Mouse (Mus musculus) spleen, adult 2 months (tissue): ENCODE results near the gene Eif4g2. TPM values are rescaled to one million over a fixed set of nuclear protein-coding genes. Genes with fewer than 3 reads are reported as not detected.
A peak's percentile ranks its signal among the peaks of the same experiment; 100 is the strongest.

Experiments used
- DNase-seq, 2 experiments: peaks; one replicate each; pipeline versions ENCODE4 v3.0.0 to v3.0.0-alpha.2; 2012 to 2021; ENCODE audit warnings: low spot score in 2 of 2, low read depth in 1 of 2
- H3K27ac ChIP-seq: fragments of 200-500 bp; 2 replicates; pipeline ENCODE4 v1.5.1; 2012; ENCODE audit warnings: low read length, inconsistent platforms; ENCODE audit not compliant: insufficient read depth
- H3K27me3 ChIP-seq: fragments of 200-500 bp; 2 replicates; pipeline ENCODE4 v1.6.1; 2012; ENCODE audit warnings: mild to moderate bottlenecking, moderate library complexity, low read length, inconsistent platforms; ENCODE audit not compliant: control insufficient read depth, insufficient read depth
- H3K36me3 ChIP-seq: fragments of 200-500 bp; 2 replicates; pipeline ENCODE4 v1.6.1; 2012; ENCODE audit warnings: mild to moderate bottlenecking, low read length, inconsistent platforms; ENCODE audit not compliant: control insufficient read depth, insufficient read depth
- H3K4me1 ChIP-seq: fragments of 200-500 bp; 2 replicates; pipeline ENCODE4 v1.6.1; 2011; ENCODE audit warnings: inconsistent platforms; ENCODE audit not compliant: control insufficient read depth, insufficient read depth, insufficient read length
- H3K4me3 ChIP-seq: fragments of 200-500 bp; 2 replicates; pipeline ENCODE4 v1.5.1; 2011; ENCODE audit warnings: mild to moderate bottlenecking, inconsistent platforms; ENCODE audit not compliant: insufficient read depth, insufficient read length; ENCODE audit errors: extremely low read depth
- CTCF ChIP-seq: fragments of 200-500 bp; IDR thresholded peaks from 2 replicates; pipeline ENCODE4 v1.5.1; 2011; ENCODE audit warnings: mild to moderate bottlenecking, inconsistent platforms; ENCODE audit not compliant: insufficient read depth, insufficient read length, insufficient replicate concordance; ENCODE audit errors: extremely low read depth
- POLR2A ChIP-seq: fragments of 200-500 bp; IDR thresholded peaks from 2 replicates; pipeline ENCODE4 v1.6.1; 2011; ENCODE audit warnings: low read depth, low read length, inconsistent platforms
- WGBS: fragments of 180-500 bp; shearing (Covaris S2); methylation state at CpG from one replicate; pipeline ENCODE4 v1.1.7; 2018; 5-methylcytosine and 5-hydroxymethylcytosine counted together
- polyA plus RNA-seq: library from polyadenylated mRNA; depleted of rRNA; stranded (reverse); fragments of >200 nt; gene quantifications from 2 replicates; pipeline ENCODE4 v1.2.3, GENCODE M21; 2012; rRNA removed

Eif4g2 gene
- polyA plus RNA-seq: 40.3 and 58.6 TPM in 2 replicates

GRCm38 (mm10) chr7:111082822-111083732 lies at the start of gene Eif4g2:
Gene Eif4g2, minus strand, starts transcription at chr7:111083030.
- peak within 1 kb of the TSS; percentile 100 for H3K27ac ChIP-seq
- no peaks in the 10 kb centered on the region for H3K27me3 ChIP-seq
- peak within 1 kb of the TSS; percentile 100 for H3K4me3 ChIP-seq
- peak; percentile 95 to 99 for DNase-seq
- peaks cover 28% of the 10 kb centered on the region for H3K36me3 ChIP-seq
- WGBS: under 1% methylated on average over 67 of the region's 70 CpGs
- peaks cover 2% of the 10 kb centered on the region; the same call in 1 of the 2 replicates for H3K4me1 ChIP-seq
- TF ChIP-seq CTCF (no peak), POLR2A (peak; percentile 99)

GRCm38 (mm10) chr7:111132596-111132995 lies 49.8 kb upstream of the Eif4g2 start:
- Histone ChIP-seq H3K4me3 (no peak overlapping the region), H3K36me3 (no peaks in the 10 kb centered on the region), H3K27me3 (no peaks in the 10 kb centered on the region; the same call in 1 of the 2 replicates), H3K27ac (no peak overlapping the region), H3K4me1 (no peaks in the 10 kb centered on the region)
- TF ChIP-seq POLR2A: no peak
- no peak for TF ChIP-seq CTCF
- 78% methylated on average over 2 of the region's 2 CpGs for WGBS
- DNase-seq: no peak

DNA sequence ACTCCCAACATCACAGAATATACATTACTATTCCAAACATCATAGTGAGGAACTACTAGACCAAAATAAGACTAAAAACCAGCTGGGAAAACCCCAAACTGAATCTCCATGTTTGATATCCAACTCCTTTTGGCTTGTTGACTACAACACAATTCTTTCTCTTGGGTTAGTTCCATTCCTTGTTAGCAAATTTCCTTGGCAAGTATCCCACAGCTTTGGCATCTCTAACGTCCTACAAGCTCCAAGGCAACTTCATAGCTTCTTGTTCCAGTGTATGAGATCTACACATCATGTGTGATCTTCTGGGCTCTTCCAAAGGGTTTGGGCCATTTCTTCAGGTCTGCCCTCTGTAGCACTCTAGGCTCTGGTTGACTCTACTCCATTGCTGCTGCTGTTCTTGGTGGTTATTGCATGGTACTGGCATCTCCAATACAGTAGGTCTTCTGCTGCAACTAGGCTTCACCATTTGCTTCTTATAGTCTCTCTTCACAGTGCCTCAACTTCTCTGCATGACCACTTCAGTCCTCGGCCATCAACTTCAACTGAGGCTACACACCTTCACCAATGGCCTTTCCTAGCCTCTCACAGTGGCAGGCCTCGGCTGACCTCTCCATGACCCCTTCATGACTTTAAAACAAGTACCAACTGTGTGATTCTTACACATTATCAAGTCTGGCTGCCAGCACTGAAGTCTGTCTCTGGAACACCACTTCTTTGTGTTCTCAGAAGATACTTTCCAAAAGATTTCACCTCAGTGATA lies 44.0 kb upstream of the Eif4g2 start:
- Histone ChIP-seq H3K36me3 (no peaks in the 10 kb centered on the region), H3K27me3 (no peaks in the 10 kb centered on the region), H3K27ac (no peak overlapping the region), H3K4me1 (peaks cover 7% of the 10 kb centered on the region; the same call in 1 of the 2 replicates), H3K4me3 (no peak overlapping the region)
- no peak for DNase-seq
- no peak for TF ChIP-seq POLR2A
- no peak for TF ChIP-seq CTCF
- 87% methylated on average over 3 of the region's 3 CpGs for WGBS

DNA sequence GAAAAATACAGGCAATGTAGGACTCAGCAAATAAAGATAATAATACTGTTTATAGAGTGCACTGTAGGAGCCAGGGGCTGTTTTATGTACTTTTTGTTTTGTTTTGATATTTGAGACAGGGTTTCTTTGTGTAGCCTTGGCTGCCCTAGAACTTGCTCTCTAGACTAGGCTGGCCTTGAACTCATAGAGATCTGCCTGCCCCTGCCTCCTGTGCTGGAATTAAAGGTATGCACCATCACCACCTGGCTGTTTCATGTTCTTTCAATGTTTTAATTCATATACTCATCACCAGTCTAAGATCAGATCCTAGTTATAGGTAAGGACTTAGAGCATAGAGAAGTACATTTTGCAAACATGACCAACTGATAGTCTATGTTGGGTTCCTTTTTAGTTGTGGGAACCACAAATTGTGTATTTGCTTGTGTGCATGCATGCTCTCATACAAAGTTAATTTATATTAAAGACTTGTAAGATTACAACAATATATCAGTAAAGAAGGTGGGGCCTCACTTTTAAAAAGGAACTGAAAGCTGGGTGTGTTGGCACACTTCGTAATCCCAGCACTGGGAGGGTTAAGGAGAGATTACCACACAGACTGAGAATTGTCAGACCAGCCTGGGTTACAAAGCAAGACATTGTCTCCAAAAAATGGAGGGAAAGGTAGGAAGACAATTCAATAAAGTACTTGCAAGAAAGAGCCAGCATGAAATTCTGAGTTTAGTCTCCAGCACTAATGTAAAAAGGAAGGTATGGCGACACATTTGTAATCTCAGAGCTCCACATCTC lies 41.1 kb upstream of the Eif4g2 start:
- Histone ChIP-seq H3K4me3 (no peak overlapping the region; the same call in 1 of the 2 replicates), H3K4me1 (peaks cover 11% of the 10 kb centered on the region; the same call in 1 of the 2 replicates), H3K27me3 (no peaks in the 10 kb centered on the region), H3K36me3 (no peaks in the 10 kb centered on the region), H3K27ac (no peak overlapping the region)
- DNase-seq: no peak
- WGBS: 57% methylated on average over 2 of the region's 2 CpGs
- TF ChIP-seq CTCF: no peak
- no peak for TF ChIP-seq POLR2A

DNA sequence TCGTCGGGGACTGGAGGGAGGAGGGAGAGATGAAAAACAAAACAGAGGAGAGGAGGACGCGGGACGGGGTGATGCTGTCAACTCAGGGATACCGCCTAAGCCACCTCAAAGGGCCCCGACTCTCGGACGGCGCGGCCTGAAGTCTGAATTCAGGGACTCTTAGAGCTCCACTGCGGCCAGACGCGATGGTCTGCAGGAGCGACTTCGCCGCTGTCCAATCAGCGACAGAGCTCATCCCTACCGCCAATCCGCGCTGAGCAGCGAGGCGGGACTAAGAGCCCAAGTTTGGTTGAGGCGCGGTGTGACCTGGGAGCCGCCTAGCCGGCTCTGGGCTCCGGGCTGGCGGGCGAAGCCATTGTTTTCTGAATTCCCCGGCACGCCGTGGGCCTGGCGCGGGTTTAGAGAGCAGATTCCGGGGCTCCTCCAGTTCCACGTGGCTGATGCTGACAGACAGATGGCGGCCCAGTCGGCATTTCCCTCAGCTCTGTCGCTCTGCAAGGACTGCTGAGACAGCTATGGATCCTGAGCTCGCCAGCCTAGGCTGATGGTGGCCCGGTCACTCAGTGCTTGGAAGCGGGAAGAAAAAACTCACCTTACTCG lies 39.8 kb upstream of the Eif4g2 start:
- Histone ChIP-seq H3K36me3 (peaks cover 3% of the 10 kb centered on the region; the same call in 1 of the 2 replicates), H3K27ac (peak overlapping the region; percentile 99), H3K4me1 (peaks cover 11% of the 10 kb centered on the region; the same call in 1 of the 2 replicates), H3K27me3 (no peaks in the 10 kb centered on the region), H3K4me3 (peak overlapping the region; percentile 92)
- peak; percentile 92 to 97 for DNase-seq
- WGBS: under 1% methylated on average over 44 of the region's 44 CpGs
- TF ChIP-seq CTCF (no peak), POLR2A (peak; percentile 97)

- Histone ChIP-seq H3K4me3 (peak overlapping the region; percentile 92), H3K27ac (peak overlapping the region; percentile 99), H3K27me3 (no peaks in the 10 kb centered on the region), H3K4me1 (peaks cover 11% of the 10 kb centered on the region; the same call in 1 of the 2 replicates), H3K36me3 (peaks cover 3% of the 10 kb centered on the region; the same call in 1 of the 2 replicates)
- no peak for DNase-seq
- TF ChIP-seq CTCF (no peak), POLR2A (no peak)
- WGBS: under 1% methylated on average over 34 of the region's 34 CpGs
Measured at GRCm38 (mm10) chr7:111122084-111122530, 39.3 kb upstream of the Eif4g2 start.
